Mouse (Mus musculus) retina, postnatal 1 day (tissue): ENCODE data around the gene Lpxn.
A peak's percentile ranks its signal among the peaks of the same experiment; 100 is the strongest.

ENCODE experiments used
- DNase-seq: peaks from one replicate; pipeline ENCODE4 v3.0.0-alpha.2; 2012

Lpxn gene

GRCm38 (mm10) chr19:12795511-12796327, at the start of gene Lpxn, which contains the start of gene Zfp91:
Lpxn (plus strand) TSS chr19:12796193.
Zfp91 (minus strand) TSS chr19:12796126.
- DNase-seq, result peak; percentile 99

- no peak for DNase-seq
Measured at GRCm38 (mm10) chr19:12756286-12756685, 39.7 kb upstream of the Lpxn start.

- no peak for DNase-seq
Measured at GRCm38 (mm10) chr19:12758936-12759478, 37.0 kb upstream of the Lpxn start.

- DNase-seq, result peak; percentile 25
Measured at GRCm38 (mm10) chr19:12759656-12760055, 36.3 kb upstream of the Lpxn start.

GRCm38 (mm10) chr19:12762212-12763130, 33.5 kb upstream of the Lpxn start:
- peak; percentile 12 for DNase-seq

GRCm38 (mm10) chr19:12765308-12765707, 30.7 kb upstream of the Lpxn start, which contains the start of gene Cntf:
Cntf (minus strand) TSS chr19:12765632.
- peak; percentile 19 for DNase-seq

GRCm38 (mm10) chr19:12770888-12771287, 25.1 kb upstream of the Lpxn start:
- no peak for DNase-seq

- no peak for DNase-seq
Measured at GRCm38 (mm10) chr19:12780437-12780836, 15.6 kb upstream of the Lpxn start.

GRCm38 (mm10) chr19:12786803-12787395, 9.1 kb upstream of the Lpxn start:
- DNase-seq, result no peak

GRCm38 (mm10) chr19:12787721-12788120, 8.3 kb upstream of the Lpxn start:
- no peak for DNase-seq

GRCm38 (mm10) chr19:12792374-12792773, 3.6 kb upstream of the Lpxn start:
- no peak for DNase-seq

GRCm38 (mm10) chr19:12794056-12795044, 1.6 kb upstream of the Lpxn start:
- peak; percentile 95 for DNase-seq

- no peak for DNase-seq
Measured at GRCm38 (mm10) chr19:12795110-12795509, 883 bp upstream of the Lpxn start.

GRCm38 (mm10) chr19:12796328-12796931, 437 bp downstream of the Lpxn start:
- DNase-seq, result no peak

GRCm38 (mm10) chr19:12797071-12797470, 1.1 kb downstream of the Lpxn start:
- peak; percentile 46 for DNase-seq

GRCm38 (mm10) chr19:12798404-12798803, 2.4 kb downstream of the Lpxn start:
- no peak for DNase-seq

- DNase-seq, result no peak
Measured at GRCm38 (mm10) chr19:12799081-12799480, 3.1 kb downstream of the Lpxn start.

- no peak for DNase-seq
Measured at GRCm38 (mm10) chr19:12800621-12801020, 4.6 kb downstream of the Lpxn start.

GRCm38 (mm10) chr19:12801046-12801445, 5.1 kb downstream of the Lpxn start:
- no peak for DNase-seq

- DNase-seq, result no peak
Measured at GRCm38 (mm10) chr19:12802830-12803229, 6.8 kb downstream of the Lpxn start.

GRCm38 (mm10) chr19:12804237-12804636, 8.2 kb downstream of the Lpxn start:
- DNase-seq, result no peak
